Mouse (Mus musculus) CH12.LX (cell line): ENCODE measurements around the gene Dapk2. TPM values are rescaled to one million over a fixed set of nuclear protein-coding genes. Genes with fewer than 3 reads are reported as not detected.

Experiments
- DNase-seq: peaks from one replicate; pipeline ENCODE4 v3.0.0-alpha.2; 2013; ENCODE audit errors: extremely low read depth
- H3K27ac ChIP-seq: 2 replicates; pipeline ENCODE4 v1.5.1; 2012; ENCODE audit warnings: low read depth, mild to moderate bottlenecking, control low read depth, moderate library complexity; ENCODE audit not compliant: insufficient read depth
- H3K27me3 ChIP-seq: replicated peaks from 2 replicates; pipeline ENCODE3; 2012; ENCODE audit warnings: inconsistent platforms
- H3K36me3 ChIP-seq, 2 experiments: replicated peaks in 1 of 2; 2 replicates each; pipeline versions ENCODE3 to v1.6.1; 2012; ENCODE audit warnings: inconsistent platforms in 1 of 2, low read length in 1 of 2, mild to moderate bottlenecking in 1 of 2, mixed read lengths in 1 of 2, moderate library complexity in 1 of 2; ENCODE audit not compliant: control insufficient read depth in 1 of 2, insufficient read depth in 1 of 2
- H3K4me1 ChIP-seq, 2 experiments: 2 replicates each; pipeline ENCODE4 v1.6.1; 2012; ENCODE audit warnings: inconsistent platforms in 1 of 2, moderate library complexity in 1 of 2; ENCODE audit not compliant: insufficient read depth in 2 of 2, control insufficient read depth in 1 of 2
- H3K4me2 ChIP-seq: 2 replicates; pipeline ENCODE4 v1.6.1; 2012; ENCODE audit warnings: low read depth, mild to moderate bottlenecking, control low read depth; ENCODE audit not compliant: poor library complexity, insufficient read depth, severe bottlenecking
- H3K4me3 ChIP-seq, 3 experiments: fragments of 150-350 bp in 1 of 3; sonication (generic) in 1 of 3; replicated peaks in 1 of 3; 2 replicates each; pipeline versions ENCODE3 to v1.5.1; 2011 to 2012; ENCODE audit warnings: low read depth in 2 of 3, low read length in 2 of 3, mild to moderate bottlenecking in 2 of 3, moderate library complexity in 2 of 3, control low read depth in 1 of 3, improper control_type of control experiment in 1 of 3, inconsistent platforms in 1 of 3, mixed read lengths in 1 of 3; ENCODE audit not compliant: poor library complexity in 1 of 3
- H3K79me2 ChIP-seq: replicated peaks from 2 replicates; pipeline ENCODE4 v1.6.1; 2012; ENCODE audit warnings: mild to moderate bottlenecking, moderate library complexity; ENCODE audit not compliant: control insufficient read depth, poor library complexity, insufficient read depth, severe bottlenecking; ENCODE audit errors: extremely low read depth
- H3K9ac ChIP-seq: 2 replicates; pipeline ENCODE4 v1.6.1; 2012; ENCODE audit warnings: low read depth, mild to moderate bottlenecking, control low read depth, moderate library complexity; ENCODE audit not compliant: insufficient read depth
- H3K9me3 ChIP-seq: replicated peaks from 2 replicates; pipeline ENCODE3; 2012; ENCODE audit warnings: low read length, inconsistent platforms, mixed read lengths
- ELF1 ChIP-seq: IDR thresholded peaks from 2 replicates; pipeline ENCODE4 v1.6.1; 2014; ENCODE audit warnings: low read depth, mild to moderate bottlenecking, inconsistent platforms, low read length, improper control_type of control experiment
- IRF4 ChIP-seq: IDR thresholded peaks from 2 replicates; pipeline ENCODE4 v1.6.1; 2014; ENCODE audit warnings: low read depth, mild to moderate bottlenecking, inconsistent platforms, low read length, improper control_type of control experiment
- JUN ChIP-seq: IDR thresholded peaks from 2 replicates; pipeline ENCODE4 v1.6.1; 2011; ENCODE audit warnings: low read depth, mild to moderate bottlenecking, low read length, improper control_type of control experiment, moderate library complexity; ENCODE audit not compliant: insufficient read depth
- MAZ ChIP-seq: IDR thresholded peaks from 2 replicates; pipeline ENCODE4 v1.6.1; 2012; ENCODE audit warnings: low read depth, mild to moderate bottlenecking, inconsistent platforms, low read length, improper control_type of control experiment, moderate library complexity
- MXI1 ChIP-seq: IDR thresholded peaks from 2 replicates; pipeline ENCODE4 v1.6.1; 2011; ENCODE audit warnings: mild to moderate bottlenecking, low read depth, low read length, improper control_type of control experiment
- NELFE ChIP-seq: IDR thresholded peaks from 2 replicates; pipeline ENCODE4 v1.6.1; 2011; ENCODE audit warnings: low read depth, low read length, improper control_type of control experiment
- NRF1 ChIP-seq: IDR thresholded peaks from 2 replicates; pipeline ENCODE4 v1.6.1; 2014; ENCODE audit warnings: low read depth, mild to moderate bottlenecking, inconsistent platforms, low read length, improper control_type of control experiment, moderate library complexity
- PAX5 ChIP-seq: IDR thresholded peaks from 2 replicates; pipeline ENCODE4 v1.6.1; 2012; ENCODE audit warnings: low read length, inconsistent platforms, mixed read lengths
- POLR2A ChIP-seq: IDR thresholded peaks from 2 replicates; pipeline ENCODE4 v1.6.1; 2011; ENCODE audit warnings: low read depth, mild to moderate bottlenecking, improper control_type of control experiment, low read length
- SIN3A ChIP-seq: IDR thresholded peaks from 2 replicates; pipeline ENCODE4 v1.6.1; 2012; ENCODE audit warnings: low read length, improper control_type of control experiment, inconsistent platforms
- SMC3 ChIP-seq: IDR thresholded peaks from 2 replicates; pipeline ENCODE4 v1.6.1; 2011; ENCODE audit warnings: low read depth, low read length, improper control_type of control experiment
- TBP ChIP-seq: conservative IDR thresholded peaks from 2 replicates; pipeline ENCODE4 v1.6.1; 2011; ENCODE audit warnings: low read depth, low read length, improper control_type of control experiment
- USF2 ChIP-seq: conservative IDR thresholded peaks from 2 replicates; pipeline ENCODE4 v1.6.1; 2011; ENCODE audit warnings: low read depth, low read length, improper control_type of control experiment
- ZNF384 ChIP-seq: IDR thresholded peaks from 2 replicates; pipeline ENCODE4 v1.6.1; 2012; ENCODE audit warnings: low read depth, low read length, improper control_type of control experiment, inconsistent platforms
- dilution Hi-C: fragments of 300-500 bp; cut with MboI; formaldehyde crosslinking; loops from 2 replicates; pipeline ENCODE4 v1.14.3; 2020; ENCODE audit warnings: low sequenced_read_pairs; ENCODE audit not compliant: extremely low pct_unique_long_range_greater_than_20kb, extremely low pct_ligation_motif_present
- in situ Hi-C: fragments of 300-500 bp; cut with MboI; formaldehyde crosslinking; loops from 3 replicates; pipeline ENCODE4 v1.14.3; 2019; ENCODE audit warnings: low sequenced_read_pairs, low pct_ligation_motif_present, low pct_unique_long_range_greater_than_20kb, mixed read lengths
- polyA plus RNA-seq: library from polyadenylated mRNA; unstranded; fragments of >175 nt; gene quantifications from 2 replicates; pipeline ENCODE4 v1.2.1, GENCODE M21; 2012; ENCODE audit warnings: low read depth; ENCODE audit not compliant: insufficient read length
- total RNA-seq, 2 experiments: library from RNA; depleted of rRNA; stranded (reverse); fragments of 300-350 nt in 1 of 2; fragments of >200 nt in 1 of 2; gene quantifications; 2 replicates each; pipeline ENCODE4 v1.2.3; 2012 to 2014

Gene Dapk2
- total and polyA plus RNA-seq, 3 experiments = 25.2 to 60.3 (median 39.0) TPM

DNA sequence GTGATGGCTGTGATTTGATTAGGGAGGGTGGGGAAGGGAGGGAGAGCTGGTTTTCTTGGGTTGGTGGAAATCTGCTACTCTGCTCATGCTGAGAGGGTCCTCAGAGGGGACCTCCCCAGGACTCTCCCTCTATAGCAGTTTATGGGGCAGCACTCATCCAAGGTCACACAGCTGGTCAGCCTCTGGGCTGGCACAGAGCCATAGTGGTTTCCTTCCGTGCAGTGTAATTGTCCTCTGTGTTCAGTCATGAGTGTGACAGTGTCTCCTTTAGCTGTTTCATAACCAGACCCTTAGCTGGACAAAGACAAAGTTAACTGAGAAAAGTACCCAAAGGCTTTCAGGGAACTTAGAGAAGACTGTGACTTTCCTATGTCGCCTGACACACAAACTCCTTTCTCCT, 103.7 kb downstream of the Dapk2 start:
- H3K4me3 ChIP-seq = no peak overlapping the region
- H3K4me1 ChIP-seq = peaks cover 7 to 46% of the 10 kb centered on the region in 2 experiments; a peak in 3 of 4 replicates
- DNase-seq = no peak
- H3K9ac ChIP-seq = no peak overlapping the region
- no peaks in the 10 kb centered on the region for H3K9me3 ChIP-seq
- no peak overlapping the region for H3K27ac ChIP-seq
- in situ Hi-C loops (no loop called here), dilution Hi-C loops (no loop called here)
- TF ChIP-seq SMC3 = no peak
- no peak for TF ChIP-seq MXI1
- TF ChIP-seq IRF4 = no peak
- H3K27me3 ChIP-seq = no peaks in the 10 kb centered on the region
- no peak overlapping the region for H3K4me2 ChIP-seq
- no peaks in the 10 kb centered on the region for H3K79me2 ChIP-seq
- H3K36me3 ChIP-seq = peaks cover 9 to 47% of the 10 kb centered on the region in 2 experiments

DNA sequence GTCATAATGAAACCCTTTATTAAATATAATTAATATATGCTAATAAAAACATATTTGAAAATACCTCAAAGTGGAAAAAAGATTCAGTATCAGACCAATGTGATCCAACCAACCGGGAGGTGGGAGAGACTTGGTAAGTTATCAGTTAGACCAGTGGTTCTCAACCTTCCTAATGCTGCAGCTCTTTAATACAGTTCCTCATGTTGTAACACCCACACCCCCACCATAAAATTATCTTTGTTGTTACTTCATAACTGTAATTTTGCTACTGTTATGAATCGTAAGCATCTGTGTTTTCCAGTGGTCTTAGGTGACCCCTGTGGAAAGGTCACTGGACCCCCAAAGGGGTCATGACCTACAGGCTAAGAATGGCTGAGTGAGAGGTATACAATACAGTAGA, 105.7 kb downstream of the Dapk2 start:
- dilution Hi-C loops = no loop called here
- Histone ChIP-seq H3K36me3 (peaks cover 7 to 36% of the 10 kb centered on the region in 2 experiments), H3K27ac (no peak overlapping the region), H3K79me2 (no peaks in the 10 kb centered on the region), H3K4me1 (peaks cover 22 to 50% of the 10 kb centered on the region in 2 experiments), H3K27me3 (no peaks in the 10 kb centered on the region), H3K4me2 (no peak overlapping the region), H3K9ac (no peak overlapping the region), H3K9me3 (no peaks in the 10 kb centered on the region), H3K4me3 (no peak overlapping the region)
- no peak for DNase-seq
- in situ Hi-C loops = no loop called here
- TF ChIP-seq MAZ (no peak), TBP (no peak), JUN (no peak), NELFE (no peak), SIN3A (no peak), PAX5 (no peak), ELF1 (no peak), POLR2A (no peak), USF2 (no peak)

DNA sequence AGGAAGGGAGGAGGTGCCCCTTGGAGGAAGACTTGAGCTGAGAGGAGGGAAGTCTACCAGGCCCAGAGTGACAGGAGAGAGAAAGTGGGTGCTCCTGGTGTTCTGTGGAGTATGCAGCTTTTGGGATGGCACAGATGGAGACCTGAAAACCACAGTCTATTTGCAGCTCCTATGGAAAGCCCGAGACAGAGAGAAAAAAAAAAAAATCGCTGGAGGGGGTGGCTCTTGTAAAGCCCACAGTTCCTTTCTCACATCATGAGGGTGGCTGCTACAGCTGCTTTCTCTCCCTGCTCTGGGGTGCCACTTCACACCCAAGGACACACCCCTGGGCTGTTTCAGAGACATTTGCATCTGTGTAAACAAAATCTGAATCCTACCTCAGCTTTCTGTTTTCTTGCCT, 107.6 kb downstream of the Dapk2 start:
- no peak overlapping the region for H3K4me2 ChIP-seq
- H3K4me3 ChIP-seq = no peak overlapping the region
- H3K4me1 ChIP-seq = peaks cover 26 to 65% of the 10 kb centered on the region in 2 experiments
- TF ChIP-seq ZNF384 (peak; percentile 78), NRF1 (no peak), IRF4 (no peak)
- H3K79me2 ChIP-seq = no peaks in the 10 kb centered on the region
- in situ Hi-C loops = no loop called here
- no peaks in the 10 kb centered on the region for H3K9me3 ChIP-seq
- no peak for DNase-seq
- no peaks in the 10 kb centered on the region for H3K27me3 ChIP-seq
- H3K9ac ChIP-seq = no peak overlapping the region
- no peak overlapping the region for H3K27ac ChIP-seq
- dilution Hi-C loops = no loop called here
- peaks cover 3 to 35% of the 10 kb centered on the region in 2 experiments for H3K36me3 ChIP-seq
